Mouse (Mus musculus) megakaryocyte, embryonic 14.5 days (primary cell): ENCODE results near the gene Ewsr1. TPM values are rescaled to one million over a fixed set of nuclear protein-coding genes. Genes with fewer than 3 reads are reported as not detected.

Experiments used
- H3K27me3 ChIP-seq: replicated peaks from 2 replicates; pipeline ENCODE3; 2012; ENCODE audit warnings: inconsistent platforms
- H3K36me3 ChIP-seq: replicated peaks from 2 replicates; pipeline ENCODE3; 2012; ENCODE audit warnings: low read length, inconsistent platforms, mixed read lengths
- H3K4me1 ChIP-seq: 2 replicates; pipeline ENCODE4 v1.6.1; 2012; ENCODE audit warnings: inconsistent platforms
- H3K4me3 ChIP-seq: replicated peaks from 2 replicates; pipeline ENCODE3; 2012; ENCODE audit warnings: moderate library complexity, mild to moderate bottlenecking, inconsistent platforms
- H3K9me3 ChIP-seq: 2 replicates; pipeline ENCODE4 v1.6.1; 2012; ENCODE audit warnings: inconsistent platforms
- FLI1 ChIP-seq: IDR thresholded peaks from 2 replicates; pipeline ENCODE4 v1.6.1; 2012; ENCODE audit warnings: low read length, inconsistent platforms, mixed read lengths
- GATA1 ChIP-seq: IDR thresholded peaks from 3 replicates; pipeline ENCODE4 v1.6.1; 2012; ENCODE audit warnings: mixed read lengths, low read length, inconsistent platforms, borderline replicate concordance
- polyA plus RNA-seq: library from polyadenylated mRNA; stranded (reverse); fragments of >175 nt; gene quantifications from 2 replicates; pipeline ENCODE4 v1.2.3, GENCODE M21; 2012; ENCODE audit warnings: low replicate concordance; ENCODE audit not compliant: insufficient read depth

The Ewsr1 gene
- polyA plus RNA-seq, 1 experiment: 838 TPM

- Histone ChIP-seq H3K4me3 (no peak overlapping the region), H3K27me3 (peaks cover 53% of the 10 kb centered on the region), H3K4me1 (no peaks in the 10 kb centered on the region; the same call in none of the 2 replicates), H3K9me3 (peaks cover under 1% of the 10 kb centered on the region), H3K36me3 (no peaks in the 10 kb centered on the region)
- TF ChIP-seq GATA1: no peak
- no peak for TF ChIP-seq FLI1
These were observed 30.0 kb upstream of the Ewsr1 start for GRCm38 (mm10) chr11:5129035-5129480.

DNA sequence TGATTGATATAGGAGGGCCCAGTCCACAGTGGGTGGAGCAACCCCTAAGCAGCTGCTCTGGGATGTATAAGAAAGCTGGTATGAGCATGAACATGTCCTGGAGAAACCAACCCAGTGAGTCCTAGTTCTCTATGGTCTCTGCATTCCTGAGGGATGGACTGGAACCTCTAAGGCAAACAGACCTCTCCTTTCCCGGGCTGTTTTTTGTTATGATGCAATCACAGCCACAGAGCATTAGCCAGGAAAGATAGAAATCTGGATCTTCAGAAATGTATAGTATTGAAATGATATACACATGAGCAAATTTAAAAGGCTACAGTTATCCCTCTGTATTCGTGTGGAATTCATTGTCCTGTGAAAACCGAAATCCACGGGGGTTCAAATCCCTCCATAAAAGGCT lies 26.6 kb upstream of the Ewsr1 start:
- no peak for TF ChIP-seq FLI1
- no peak for TF ChIP-seq GATA1
- Histone ChIP-seq H3K9me3 (peaks cover 7% of the 10 kb centered on the region), H3K36me3 (no peaks in the 10 kb centered on the region)

GRCm38 (mm10) chr11:5114931-5115581 lies 16.0 kb upstream of the Ewsr1 start:
- Histone ChIP-seq H3K9me3 (no peaks in the 10 kb centered on the region), H3K27me3 (peaks cover 42% of the 10 kb centered on the region), H3K4me1 (peaks cover 16% of the 10 kb centered on the region; the same call in 1 of the 2 replicates), H3K4me3 (peak overlapping the region; percentile 39), H3K36me3 (no peaks in the 10 kb centered on the region)
- no peak for TF ChIP-seq GATA1
- TF ChIP-seq FLI1: no peak

More for the DNA sequence above, 26.6 kb upstream of the Ewsr1 start:
- peaks cover 42% of the 10 kb centered on the region for H3K27me3 ChIP-seq
- H3K4me1 ChIP-seq: no peaks in the 10 kb centered on the region
- no peak overlapping the region for H3K4me3 ChIP-seq

DNA sequence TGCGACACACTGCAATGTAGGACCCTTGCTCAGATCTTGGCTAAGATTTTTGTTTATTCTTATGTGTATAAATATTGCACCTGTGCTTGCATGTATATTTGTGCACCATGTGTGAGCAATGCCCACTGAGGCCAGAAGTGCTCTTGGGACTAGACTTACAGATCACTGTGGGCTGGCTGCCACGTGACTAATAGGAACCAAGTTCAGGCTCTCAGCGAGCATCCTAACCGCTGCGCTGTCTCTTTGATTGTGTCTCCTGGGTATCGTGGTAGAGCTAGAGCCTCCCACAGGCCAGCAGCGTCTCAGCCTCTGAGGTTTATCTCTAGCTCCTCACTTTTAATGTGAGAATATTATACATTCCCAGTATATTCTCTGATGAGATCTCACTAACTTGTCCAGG lies 14.6 kb upstream of the Ewsr1 start:
- H3K4me1 ChIP-seq: peaks cover 16% of the 10 kb centered on the region; the same call in 1 of the 2 replicates
- no peaks in the 10 kb centered on the region for H3K36me3 ChIP-seq
- H3K4me3 ChIP-seq: no peak overlapping the region
- H3K27me3 ChIP-seq: peaks cover 43% of the 10 kb centered on the region
- TF ChIP-seq FLI1 (no peak), GATA1 (no peak)
- no peaks in the 10 kb centered on the region for H3K9me3 ChIP-seq

- no peaks in the 10 kb centered on the region for H3K9me3 ChIP-seq
- peaks cover 21% of the 10 kb centered on the region for H3K36me3 ChIP-seq
- H3K4me3 ChIP-seq: no peak overlapping the region
- peaks cover 30% of the 10 kb centered on the region for H3K27me3 ChIP-seq
- H3K4me1 ChIP-seq: peaks cover 8% of the 10 kb centered on the region; the same call in 1 of the 2 replicates
- no peak for TF ChIP-seq GATA1
- no peak for TF ChIP-seq FLI1
These were observed 10.4 kb upstream of the Ewsr1 start for GRCm38 (mm10) chr11:5109441-5109840.

DNA sequence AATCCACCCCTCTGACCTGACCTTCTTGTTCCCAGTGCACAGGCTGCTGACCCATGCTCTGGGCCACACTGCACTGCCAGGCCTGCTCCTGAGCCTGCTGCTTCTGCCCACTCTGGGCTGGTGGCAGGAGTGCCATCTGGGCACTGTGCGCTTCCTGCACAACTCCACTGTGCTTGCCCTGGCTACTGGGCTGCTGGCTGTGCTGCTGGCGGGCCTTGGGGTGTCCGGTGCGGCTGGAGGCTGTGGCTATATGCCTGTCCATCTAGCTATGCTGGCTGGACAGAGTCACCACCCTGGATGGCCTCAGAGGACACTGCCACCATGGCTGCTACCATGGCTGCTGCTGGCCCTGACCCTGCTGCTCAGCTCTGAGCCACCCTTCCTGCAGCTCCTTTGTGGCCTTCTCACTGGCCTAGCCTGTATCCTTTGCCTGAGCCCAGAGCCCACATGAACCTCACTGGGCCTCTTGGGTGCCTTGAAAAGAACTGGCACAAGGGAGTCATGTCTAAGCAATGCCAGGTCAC lies 5.0 kb upstream of the Ewsr1 start:
- H3K4me1 ChIP-seq: peaks cover 39% of the 10 kb centered on the region
- peaks cover 58% of the 10 kb centered on the region for H3K36me3 ChIP-seq
- H3K4me3 ChIP-seq: no peak overlapping the region
- peaks cover 2% of the 10 kb centered on the region for H3K27me3 ChIP-seq
- H3K9me3 ChIP-seq: no peaks in the 10 kb centered on the region
- TF ChIP-seq GATA1 (no peak), FLI1 (no peak)

DNA sequence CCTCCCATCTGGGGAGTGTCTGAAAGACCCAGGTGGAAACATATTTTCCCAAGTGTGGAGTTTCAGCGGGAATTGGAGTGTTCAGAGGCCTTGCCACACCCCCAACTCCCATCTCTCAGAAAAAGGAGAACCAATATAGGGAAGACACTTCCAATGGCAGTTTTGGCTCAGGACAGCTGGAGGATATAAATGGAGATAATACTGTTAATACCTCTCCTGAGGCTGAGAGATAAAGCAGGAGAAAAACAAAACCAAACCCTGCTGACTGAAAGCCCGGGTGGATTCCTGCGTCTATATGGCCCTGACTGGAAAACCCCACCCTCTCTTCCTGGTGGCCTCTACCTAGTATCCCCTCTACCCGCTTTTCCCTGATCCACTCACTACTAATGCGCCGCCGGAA lies 3.3 kb upstream of the Ewsr1 start:
- no peak overlapping the region for H3K4me3 ChIP-seq
- TF ChIP-seq FLI1 (no peak), GATA1 (no peak)
- H3K9me3 ChIP-seq: no peaks in the 10 kb centered on the region
- H3K4me1 ChIP-seq: peaks cover 39% of the 10 kb centered on the region
- no peaks in the 10 kb centered on the region for H3K27me3 ChIP-seq
- peaks cover 58% of the 10 kb centered on the region for H3K36me3 ChIP-seq

GRCm38 (mm10) chr11:5101641-5102040 lies 2.6 kb upstream of the Ewsr1 start:
- peaks cover 58% of the 10 kb centered on the region for H3K36me3 ChIP-seq
- peaks cover 43% of the 10 kb centered on the region for H3K4me1 ChIP-seq
- no peaks in the 10 kb centered on the region for H3K27me3 ChIP-seq
- no peak for TF ChIP-seq GATA1
- no peak for TF ChIP-seq FLI1
- H3K9me3 ChIP-seq: no peaks in the 10 kb centered on the region
- peak overlapping the region; percentile 56 for H3K4me3 ChIP-seq

- H3K4me3 ChIP-seq: peak overlapping the region; percentile 98
- peaks cover 51% of the 10 kb centered on the region for H3K4me1 ChIP-seq
- H3K36me3 ChIP-seq: peaks cover 54% of the 10 kb centered on the region
- no peak for TF ChIP-seq GATA1
- TF ChIP-seq FLI1: no peak
- no peaks in the 10 kb centered on the region for H3K27me3 ChIP-seq
- no peaks in the 10 kb centered on the region for H3K9me3 ChIP-seq
These were observed 1.7 kb upstream of the Ewsr1 start for GRCm38 (mm10) chr11:5100801-5101200.

DNA sequence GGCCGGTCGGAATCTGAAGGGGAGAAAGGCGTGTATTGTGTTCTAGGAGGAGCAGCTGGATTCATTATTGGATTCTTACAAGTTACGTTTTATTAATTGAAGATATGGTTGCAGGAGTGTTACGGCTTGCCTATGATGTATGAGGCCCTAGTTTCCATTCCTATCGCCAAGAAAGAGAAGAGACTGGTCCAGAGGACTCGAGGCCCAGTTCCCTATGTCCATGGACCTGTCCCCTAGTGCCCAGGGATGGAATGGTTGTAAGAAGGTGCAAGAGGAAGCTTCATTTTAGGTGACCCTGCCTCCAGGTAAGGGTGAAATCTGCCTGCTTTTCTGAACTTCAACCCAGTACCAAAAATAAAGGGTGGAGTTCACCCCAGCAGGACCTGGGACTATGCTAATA lies 1.2 kb upstream of the Ewsr1 start:
- Histone ChIP-seq H3K4me3 (peak overlapping the region; percentile 98), H3K36me3 (peaks cover 49% of the 10 kb centered on the region), H3K27me3 (no peaks in the 10 kb centered on the region), H3K9me3 (no peaks in the 10 kb centered on the region), H3K4me1 (peaks cover 50% of the 10 kb centered on the region)
- TF ChIP-seq GATA1 (no peak), FLI1 (no peak)
